Mouse (Mus musculus): ENCODE results near the gene Pced1b. TPM values are rescaled to one million over a fixed set of nuclear protein-coding genes. Genes with fewer than 3 reads are reported as not detected.

The Pced1b gene
- total RNA-seq, 1 experiment from 2014 or later = 9.9 TPM

GRCm38 (mm10) chr15:97327500-97328081 is 80.7 kb downstream of the Pced1b start:
- peak; percentile 52; the same call in 1 of the 2 replicates for ATAC-seq (replicated peaks; ENCODE audit: low read depth, poor library complexity, severe bottlenecking)

- no peak for ATAC-seq (replicated peaks; ENCODE audit: low read depth, poor library complexity, severe bottlenecking)
Observed at GRCm38 (mm10) chr15:97332582-97332981, 85.7 kb downstream of the Pced1b start.

- ATAC-seq (replicated peaks; ENCODE audit: low read depth, poor library complexity, severe bottlenecking) = peak; percentile 43
Observed at GRCm38 (mm10) chr15:97337636-97338352, 90.9 kb downstream of the Pced1b start.

- no peak for ATAC-seq (replicated peaks; ENCODE audit: low read depth, poor library complexity, severe bottlenecking)
Observed at GRCm38 (mm10) chr15:97338377-97339060, 91.6 kb downstream of the Pced1b start.

- ATAC-seq (replicated peaks; ENCODE audit: low read depth, poor library complexity, severe bottlenecking) = 0 out of 2 replicates have a peak, but pooled peaks have one; percentile 15
Observed at GRCm38 (mm10) chr15:97342336-97342735, 95.4 kb downstream of the Pced1b start.

GRCm38 (mm10) chr15:97342945-97343344 is 96.0 kb downstream of the Pced1b start:
- ATAC-seq (replicated peaks; ENCODE audit: low read depth, poor library complexity, severe bottlenecking) = peak; percentile 96

- no peak for ATAC-seq (replicated peaks; ENCODE audit: low read depth, poor library complexity, severe bottlenecking)
Observed at GRCm38 (mm10) chr15:97343921-97344320, 97.0 kb downstream of the Pced1b start.

- ATAC-seq (replicated peaks; ENCODE audit: low read depth, poor library complexity, severe bottlenecking) = no peak
Observed at GRCm38 (mm10) chr15:97345110-97345509, 98.2 kb downstream of the Pced1b start.

GRCm38 (mm10) chr15:97345917-97346316 is 99.0 kb downstream of the Pced1b start:
- no peak for ATAC-seq (replicated peaks; ENCODE audit: low read depth, poor library complexity, severe bottlenecking)

- no peak for ATAC-seq (replicated peaks; ENCODE audit: low read depth, poor library complexity, severe bottlenecking)
Observed at GRCm38 (mm10) chr15:97346413-97346812, 99.5 kb downstream of the Pced1b start.

GRCm38 (mm10) chr15:97346897-97347296 is 100.0 kb downstream of the Pced1b start:
- no peak for ATAC-seq (replicated peaks; ENCODE audit: low read depth, poor library complexity, severe bottlenecking)

GRCm38 (mm10) chr15:97348566-97349315 is 101.8 kb downstream of the Pced1b start:
- no peak for ATAC-seq (replicated peaks; ENCODE audit: low read depth, poor library complexity, severe bottlenecking)

GRCm38 (mm10) chr15:97350528-97350927 is 103.6 kb downstream of the Pced1b start:
- no peak for ATAC-seq (replicated peaks; ENCODE audit: low read depth, poor library complexity, severe bottlenecking)

- no peak for ATAC-seq (replicated peaks; ENCODE audit: low read depth, poor library complexity, severe bottlenecking)
Observed at GRCm38 (mm10) chr15:97351016-97351415, 104.1 kb downstream of the Pced1b start.

GRCm38 (mm10) chr15:97351681-97352080 is 104.8 kb downstream of the Pced1b start:
- ATAC-seq (replicated peaks; ENCODE audit: low read depth, poor library complexity, severe bottlenecking) = peak; percentile 39; the same call in 1 of the 2 replicates

GRCm38 (mm10) chr15:97355676-97356303 is 108.9 kb downstream of the Pced1b start:
- ATAC-seq (replicated peaks; ENCODE audit: low read depth, poor library complexity, severe bottlenecking) = no peak

- ATAC-seq (replicated peaks; ENCODE audit: low read depth, poor library complexity, severe bottlenecking) = no peak
Observed at GRCm38 (mm10) chr15:97357016-97357415, 110.1 kb downstream of the Pced1b start.

- ATAC-seq (replicated peaks; ENCODE audit: low read depth, poor library complexity, severe bottlenecking) = peak; percentile 89
Observed at GRCm38 (mm10) chr15:97360842-97361770, 114.2 kb downstream of the Pced1b start.

- ATAC-seq (replicated peaks; ENCODE audit: low read depth, poor library complexity, severe bottlenecking) = peak; percentile 53
Observed at GRCm38 (mm10) chr15:97361771-97362171, 114.9 kb downstream of the Pced1b start.

Measured in common myeloid progenitor, adult 5-6 weeks (primary cell).